Mouse (Mus musculus) left cerebral cortex, adult 2 months (tissue): ENCODE data around the gene Sorcs2. TPM values are rescaled to one million over a fixed set of nuclear protein-coding genes. Genes with fewer than 3 reads are reported as not detected.

Experiments used
- DNase-seq, 2 experiments: peaks; one replicate each; pipeline ENCODE4 v3.0.0; 2021 to 2022; ENCODE audit warnings: low spot score in 2 of 2, mixed read lengths in 1 of 2; ENCODE audit errors: extremely low spot score in 1 of 2
- H3K27ac ChIP-seq: fragments of 200-600 bp; 2 replicates; pipeline ENCODE4 v1.8.1; 2022
- H3K4me3 ChIP-seq: fragments of 200-600 bp; 2 replicates; pipeline ENCODE4 v1.8.1; 2022
- CTCF ChIP-seq: fragments of 200-600 bp; IDR thresholded peaks from 2 replicates; pipeline ENCODE4 v1.8.1; 2022; ENCODE audit warnings: antibody characterized with exemption, mild to moderate bottlenecking, moderate library complexity
- intact Hi-C: fragments of 180-260 bp; cut with DNase I; formaldehyde crosslinking; loops from one replicate; pipeline ENCODE4 v1.15.1; 2025
- total RNA-seq, 2 experiments: library from RNA; stranded (reverse); gene quantifications; 2 replicates each; pipeline ENCODE4 v1.2.3; 2021

Gene Sorcs2
- total RNA-seq, 2 experiments from 2014 or later = 39.3 to 39.7 TPM

- Histone ChIP-seq H3K27ac (no peak overlapping the region), H3K4me3 (no peak overlapping the region)
- intact Hi-C loops = no loop called here
- no peak for TF ChIP-seq CTCF
- DNase-seq = no peak
Observed at GRCm38 (mm10) chr5:36385062-36385461, 12.9 kb downstream of the Sorcs2 start.

GRCm38 (mm10) chr5:36383431-36383830 lies 14.5 kb downstream of the Sorcs2 start:
- no peak for DNase-seq
- intact Hi-C loops = no loop called here

DNA sequence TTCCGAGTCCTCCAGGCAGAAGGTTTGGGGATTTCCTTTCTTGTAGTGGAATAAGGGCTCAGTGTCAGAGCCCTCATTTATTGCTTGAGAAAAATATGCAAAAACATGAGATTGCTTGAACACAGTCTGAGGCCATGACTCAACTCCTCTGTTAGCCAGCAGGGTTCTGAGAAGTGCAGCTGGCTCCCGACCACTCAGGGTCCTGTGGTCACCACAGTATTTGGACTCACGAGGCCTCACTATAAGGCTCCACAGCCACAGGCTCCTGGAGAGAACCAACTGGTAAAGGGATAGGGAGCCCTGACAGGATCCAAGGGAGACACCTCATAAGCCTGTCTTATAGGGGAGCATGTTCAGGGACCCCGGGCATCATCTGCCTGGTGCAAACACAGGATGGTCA lies 15.2 kb downstream of the Sorcs2 start:
- Histone ChIP-seq H3K4me3 (no peak overlapping the region), H3K27ac (no peak overlapping the region)
- DNase-seq = no peak
- intact Hi-C loops = no loop called here
- TF ChIP-seq CTCF = no peak

More at GRCm38 (mm10) chr5:36383431-36383830, 14.5 kb downstream of the Sorcs2 start:
- TF ChIP-seq CTCF = no peak
- H3K27ac ChIP-seq = no peak overlapping the region
- no peak overlapping the region for H3K4me3 ChIP-seq

- Histone ChIP-seq H3K4me3 (no peak overlapping the region), H3K27ac (no peak overlapping the region)
- DNase-seq = no peak
- intact Hi-C loops = no loop called here
- no peak for TF ChIP-seq CTCF
Observed at GRCm38 (mm10) chr5:36382134-36382693, 15.7 kb downstream of the Sorcs2 start.

DNA sequence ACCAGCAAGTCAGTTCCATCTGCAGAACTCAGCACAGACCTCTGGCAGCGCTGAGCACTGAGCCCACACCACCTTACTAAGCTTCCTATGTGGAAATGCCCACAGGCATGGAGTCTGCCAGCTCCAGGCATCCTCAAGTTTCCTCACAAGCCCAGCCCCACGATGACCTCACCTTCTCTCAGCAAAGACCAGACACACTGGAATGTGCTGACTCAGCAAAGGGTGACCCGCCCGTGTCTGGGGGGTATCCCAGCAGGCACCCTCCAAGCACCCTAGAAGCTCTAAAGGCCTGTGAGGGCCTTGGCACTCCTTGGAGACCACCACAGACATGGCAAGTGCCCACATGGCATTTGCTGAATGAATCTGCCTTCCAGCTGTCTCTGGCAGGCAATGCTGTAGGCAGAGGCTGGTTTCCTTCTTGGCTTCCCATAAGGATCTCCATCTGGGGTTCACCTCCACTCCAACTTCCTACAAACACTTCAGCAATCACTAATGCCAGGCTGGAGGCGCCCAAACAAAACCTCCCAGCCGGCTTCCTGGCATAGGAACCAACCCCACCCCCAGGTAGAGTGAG lies 17.9 kb downstream of the Sorcs2 start:
- intact Hi-C loops = no loop called here
- Histone ChIP-seq H3K27ac (no peak overlapping the region), H3K4me3 (no peak overlapping the region)
- TF ChIP-seq CTCF = no peak
- DNase-seq = peak in 1 of 2 experiments; percentile 42

DNA sequence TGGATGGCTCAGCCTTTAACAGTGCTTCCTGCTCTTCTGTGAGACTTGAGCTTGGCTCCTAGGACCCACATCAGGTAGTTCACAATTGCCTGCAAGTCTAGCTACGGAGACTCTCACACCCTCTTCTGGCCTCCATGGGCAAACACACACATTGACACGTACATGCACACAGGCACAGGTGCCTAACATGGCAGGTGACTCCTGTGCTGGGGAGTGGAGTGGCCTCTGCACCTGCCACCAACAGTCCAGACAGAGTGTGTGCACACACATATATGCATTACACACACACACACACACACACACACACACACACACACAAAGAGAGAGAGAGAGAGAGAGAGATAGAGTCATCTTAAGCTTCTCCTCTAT lies 19.6 kb downstream of the Sorcs2 start:
- intact Hi-C loops = no loop called here
- no peak for DNase-seq
- H3K4me3 ChIP-seq = no peak overlapping the region
- no peak overlapping the region for H3K27ac ChIP-seq
- TF ChIP-seq CTCF = no peak

DNA sequence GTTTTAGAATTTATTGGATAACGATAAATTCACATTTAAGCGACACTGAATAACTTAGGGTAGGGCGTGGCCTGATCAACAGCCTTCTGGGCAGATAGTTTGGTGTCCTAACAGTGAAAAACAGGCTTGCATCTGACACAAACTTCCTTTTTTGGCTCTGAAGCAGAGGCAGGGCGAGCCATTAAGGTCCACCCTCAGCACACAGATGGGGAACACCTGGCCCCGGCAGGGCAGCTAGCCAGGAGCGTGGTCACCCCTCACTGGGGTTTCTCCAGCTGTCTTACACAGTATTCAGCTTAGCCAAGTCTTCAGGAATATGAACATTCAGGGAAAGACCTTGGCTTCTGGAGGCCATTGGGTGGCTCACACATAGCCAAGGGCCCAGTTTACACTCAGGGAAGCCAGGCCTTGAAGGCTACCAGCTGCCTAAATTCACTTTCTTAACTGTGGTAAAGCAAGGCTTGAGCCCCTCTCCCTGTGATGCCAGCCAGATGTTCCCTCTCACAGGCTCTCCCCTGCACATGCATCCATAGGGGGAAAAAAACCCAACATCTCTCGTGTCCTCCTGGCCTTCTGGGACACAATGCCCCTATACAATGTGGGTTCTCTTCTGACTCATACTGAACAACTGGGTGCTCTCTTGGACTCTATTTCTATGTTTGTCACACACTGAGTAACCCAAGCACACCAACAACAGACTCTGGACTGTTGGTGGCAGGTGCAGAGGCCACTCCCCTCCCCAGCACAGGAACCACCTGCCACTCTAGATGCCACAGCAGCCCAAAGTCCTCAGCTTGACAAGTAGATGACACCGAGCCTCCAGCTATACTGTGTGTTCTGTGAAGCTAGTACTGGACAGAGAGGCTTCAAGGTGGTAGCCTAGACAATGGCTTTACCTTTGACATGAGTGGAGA lies 20.2 kb downstream of the Sorcs2 start:
- DNase-seq = no peak

DNA sequence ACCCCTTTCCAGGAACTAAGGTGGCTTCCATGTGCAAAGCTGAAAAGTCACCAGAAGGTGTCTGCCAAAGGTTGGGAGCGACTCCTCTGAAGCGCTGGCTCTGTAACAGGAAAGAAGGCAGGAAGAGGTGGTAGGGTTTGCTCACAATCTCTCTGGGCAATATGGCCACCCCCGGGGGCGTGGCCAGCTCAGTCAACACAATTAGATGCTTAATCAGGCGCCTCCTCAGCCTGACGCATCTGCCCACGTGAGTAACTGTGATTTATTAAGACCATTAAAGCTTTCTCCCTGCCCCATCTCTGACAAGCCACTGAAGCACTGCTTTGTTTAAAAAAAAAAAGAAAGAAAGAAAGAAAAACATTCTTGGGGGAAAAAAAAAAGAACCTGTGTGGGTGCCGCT lies 22.1 kb downstream of the Sorcs2 start:
- Histone ChIP-seq H3K4me3 (no peak overlapping the region), H3K27ac (no peak overlapping the region)
- intact Hi-C loops = no loop called here
- no peak for DNase-seq
- no peak for TF ChIP-seq CTCF

More for the DNA sequence above, 20.2 kb downstream of the Sorcs2 start:
- TF ChIP-seq CTCF = no peak
- no peak overlapping the region for H3K4me3 ChIP-seq
- no peak overlapping the region for H3K27ac ChIP-seq
- intact Hi-C loops = no loop called here

DNA sequence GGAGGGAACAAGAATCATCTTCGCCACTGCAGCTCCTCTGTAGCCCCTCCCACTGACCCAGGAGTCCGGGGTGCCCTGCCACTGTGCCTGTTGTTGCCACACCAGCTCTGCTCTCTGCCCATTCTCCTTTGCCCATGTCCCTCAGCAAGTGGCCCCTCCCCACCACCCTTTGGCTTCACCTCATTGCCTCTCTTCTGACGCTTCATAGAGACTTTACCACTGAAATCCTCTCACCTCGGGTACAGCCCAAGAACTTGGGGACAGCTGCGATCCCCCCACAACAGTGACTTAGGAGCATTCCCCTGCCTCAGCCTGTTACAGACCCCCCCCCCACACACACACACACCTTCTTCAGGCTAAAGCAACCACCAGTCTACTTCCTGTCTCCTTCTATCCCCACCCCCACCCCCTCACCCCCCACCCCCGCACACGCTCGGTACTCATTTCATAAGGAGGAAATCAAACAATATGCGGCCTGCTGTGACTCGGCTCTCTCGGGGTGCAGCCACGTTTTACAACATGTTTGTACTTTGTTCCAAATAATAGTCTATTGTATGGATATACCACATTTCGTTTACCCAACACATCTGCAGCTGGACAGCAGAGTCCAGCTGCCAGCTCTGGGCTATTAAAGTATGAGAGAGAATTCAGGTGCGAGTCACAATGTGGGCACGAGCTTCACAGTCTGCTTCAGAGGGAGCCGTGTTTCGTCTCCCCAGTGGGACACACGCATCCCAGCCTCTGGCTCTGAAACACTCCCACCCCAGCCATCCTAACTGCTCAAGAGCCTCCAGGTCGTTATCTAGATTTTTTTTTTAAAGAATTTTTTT lies 23.5 kb downstream of the Sorcs2 start:
- TF ChIP-seq CTCF = no peak
- Histone ChIP-seq H3K4me3 (no peak overlapping the region), H3K27ac (no peak overlapping the region)
- no peak for DNase-seq
- intact Hi-C loops = no loop called here

GRCm38 (mm10) chr5:36373246-36373891 lies 24.6 kb downstream of the Sorcs2 start:
- no peak for DNase-seq
- no peak for TF ChIP-seq CTCF
- H3K27ac ChIP-seq = no peak overlapping the region
- H3K4me3 ChIP-seq = no peak overlapping the region
- intact Hi-C loops = no loop called here

GRCm38 (mm10) chr5:36371731-36372130 lies 26.2 kb downstream of the Sorcs2 start:
- intact Hi-C loops = no loop called here
- Histone ChIP-seq H3K27ac (no peak overlapping the region), H3K4me3 (no peak overlapping the region)
- TF ChIP-seq CTCF = no peak
- no peak for DNase-seq
